Mouse (Mus musculus) hindbrain, embryonic 14.5 days (tissue): ENCODE measurements around the gene Smtn. TPM values are rescaled to one million over a fixed set of nuclear protein-coding genes. Genes with fewer than 3 reads are reported as not detected.
A peak's percentile ranks its signal among the peaks of the same experiment; 100 is the strongest.

ENCODE experiments used
- ATAC-seq: fragments of 200-750 bp; cut with Nextera tagmentation; 2 replicates; pipeline ENCODE4 v1.8.0; 2017; ENCODE audit warnings: moderate number of reproducible peaks, mild to moderate bottlenecking, moderate TSS enrichment, moderate library complexity; ENCODE audit not compliant: low FRiP score
- DNase-seq: peaks from one replicate; pipeline ENCODE4 v3.0.0-alpha.2; 2015; ENCODE audit warnings: low spot score
- H3K27ac ChIP-seq: fragments of 300-500 bp; sonication (generic); 2 replicates; pipeline ENCODE4 v1.5.1; 2014; ENCODE audit warnings: mild to moderate bottlenecking, moderate library complexity
- H3K27me3 ChIP-seq: fragments of 300-500 bp; sonication (generic); 2 replicates; pipeline ENCODE4 v1.6.1; 2014; ENCODE audit warnings: mild to moderate bottlenecking, low read length, mixed read lengths; ENCODE audit not compliant: control insufficient read depth, insufficient read depth
- H3K36me3 ChIP-seq: fragments of 300-500 bp; sonication (generic); replicated peaks from 2 replicates; pipeline ENCODE4 v1.6.1; 2014; ENCODE audit not compliant: control insufficient read depth, insufficient read depth
- H3K4me1 ChIP-seq: fragments of 300-500 bp; sonication (generic); replicated peaks from 2 replicates; pipeline ENCODE4 v1.6.1; 2014; ENCODE audit warnings: antibody characterized with exemption, low read length, mixed read lengths; ENCODE audit not compliant: control insufficient read depth, insufficient read depth
- H3K4me2 ChIP-seq: fragments of 300-500 bp; sonication (generic); replicated peaks from 2 replicates; pipeline ENCODE4 v1.6.1; 2014; ENCODE audit warnings: mild to moderate bottlenecking, moderate library complexity
- H3K4me3 ChIP-seq: fragments of 300-500 bp; sonication (generic); replicated peaks from 2 replicates; pipeline ENCODE4 v1.5.1; 2014; ENCODE audit warnings: mild to moderate bottlenecking, low read length
- H3K9ac ChIP-seq: fragments of 300-500 bp; sonication (generic); 2 replicates; pipeline ENCODE4 v1.6.1; 2014
- H3K9me3 ChIP-seq: fragments of 300-500 bp; sonication (generic); 2 replicates; pipeline ENCODE4 v1.6.1; 2016; ENCODE audit warnings: low read length; ENCODE audit not compliant: control insufficient read depth
- WGBS: fragments of 180-500 bp; shearing (Covaris S2); extraction: QIAGEN DNeasy Blood & Tissue Kit; methylation state at CpG from one replicate; pipeline ENCODE4 v1.1.7; 2014; 5-methylcytosine and 5-hydroxymethylcytosine counted together
- polyA plus RNA-seq: library from polyadenylated mRNA; unstranded; fragments of >200 nt; fragmentation: Nextera tagmentation; extraction: Ambion mirVana; gene quantifications from 2 replicates; pipeline ENCODE4 v1.2.1, GENCODE M21; 2014

Smtn gene
- polyA plus RNA-seq, 1 experiment from 2014 or later = 15.0 TPM

GRCm38 (mm10) chr11:3516859-3517845 is 23.3 kb downstream of the Smtn start:
- Histone ChIP-seq H3K4me2 (peak overlapping the region; percentile 82), H3K4me1 (peaks cover 24% of the 10 kb centered on the region), H3K36me3 (no peaks in the 10 kb centered on the region), H3K27me3 (peaks cover 27% of the 10 kb centered on the region), H3K9me3 (no peaks in the 10 kb centered on the region), H3K4me3 (peak overlapping the region; percentile 38), H3K9ac (peak overlapping the region; percentile 55), H3K27ac (no peak overlapping the region)
- 2% methylated on average over 50 of the region's 50 CpGs for WGBS
- DNase-seq (no peak), ATAC-seq (no peak)

GRCm38 (mm10) chr11:3516121-3516520 is 24.3 kb downstream of the Smtn start:
- Histone ChIP-seq H3K4me1 (peaks cover 24% of the 10 kb centered on the region), H3K9ac (no peak overlapping the region), H3K27me3 (peaks cover 27% of the 10 kb centered on the region), H3K4me2 (peak overlapping the region; percentile 82), H3K27ac (no peak overlapping the region), H3K4me3 (no peak overlapping the region), H3K9me3 (no peaks in the 10 kb centered on the region), H3K36me3 (no peaks in the 10 kb centered on the region)
- ATAC-seq (no peak), DNase-seq (no peak)
- WGBS = 84% methylated on average over 5 of the region's 5 CpGs

GRCm38 (mm10) chr11:3515637-3516036 is 24.8 kb downstream of the Smtn start:
- Histone ChIP-seq H3K4me3 (no peak overlapping the region; the same call in 1 of the 2 replicates), H3K9ac (no peak overlapping the region), H3K27me3 (peaks cover 27% of the 10 kb centered on the region), H3K9me3 (no peaks in the 10 kb centered on the region), H3K4me1 (peaks cover 24% of the 10 kb centered on the region), H3K36me3 (no peaks in the 10 kb centered on the region), H3K4me2 (peak overlapping the region; percentile 82), H3K27ac (no peak overlapping the region)
- WGBS = 68% methylated on average over 4 of the region's 4 CpGs
- ATAC-seq = no peak
- DNase-seq = no peak

- WGBS = 12% methylated on average over 4 of the region's 4 CpGs
- Histone ChIP-seq H3K27ac (no peak overlapping the region), H3K9me3 (no peaks in the 10 kb centered on the region), H3K4me3 (peak overlapping the region; percentile 46), H3K36me3 (no peaks in the 10 kb centered on the region), H3K27me3 (peaks cover 27% of the 10 kb centered on the region), H3K4me2 (peak overlapping the region; percentile 82), H3K4me1 (peaks cover 24% of the 10 kb centered on the region), H3K9ac (peak overlapping the region; percentile 61)
- ATAC-seq = peak; percentile 28; the same call in 1 of the 2 replicates
- no peak for DNase-seq
Measured at GRCm38 (mm10) chr11:3515216-3515615, 25.2 kb downstream of the Smtn start.

GRCm38 (mm10) chr11:3514529-3515054 is 25.8 kb downstream of the Smtn start, which contains the start of gene Selenom:
Selenom (plus strand) TSS chr11:3514684.
- Histone ChIP-seq H3K36me3 (no peaks in the 10 kb centered on the region), H3K4me2 (peak within 1 kb of the TSS; percentile 82), H3K9ac (peak within 1 kb of the TSS; percentile 61), H3K27ac (no peak within 1 kb of the TSS), H3K4me1 (peaks cover 24% of the 10 kb centered on the region), H3K9me3 (no peaks in the 10 kb centered on the region), H3K27me3 (peaks cover 27% of the 10 kb centered on the region), H3K4me3 (peak within 1 kb of the TSS; percentile 46)
- 0% methylated on average over 25 of the region's 26 CpGs for WGBS
- DNase-seq (peak; percentile 89), ATAC-seq (peak; percentile 73)

GRCm38 (mm10) chr11:3513291-3513690 is 27.1 kb downstream of the Smtn start:
- H3K36me3 ChIP-seq = no peaks in the 10 kb centered on the region
- no peaks in the 10 kb centered on the region for H3K9me3 ChIP-seq
- DNase-seq = no peak
- no peak for ATAC-seq
- no peak overlapping the region for H3K9ac ChIP-seq
- H3K4me3 ChIP-seq = no peak overlapping the region
- 91% methylated on average over 6 of the region's 6 CpGs for WGBS
- no peak overlapping the region for H3K4me2 ChIP-seq
- no peak overlapping the region for H3K27ac ChIP-seq
- peaks cover 24% of the 10 kb centered on the region for H3K4me1 ChIP-seq
- peaks cover 27% of the 10 kb centered on the region for H3K27me3 ChIP-seq

- no peak overlapping the region for H3K4me3 ChIP-seq
- WGBS = 83% methylated on average over 2 of the region's 2 CpGs
- 0 out of 2 replicates have a peak, but pooled peaks cover under 1% of the 10 kb centered on the region for H3K27me3 ChIP-seq
- H3K4me2 ChIP-seq = no peak overlapping the region
- H3K9ac ChIP-seq = no peak overlapping the region
- H3K9me3 ChIP-seq = no peaks in the 10 kb centered on the region
- no peak for ATAC-seq
- H3K4me1 ChIP-seq = peaks cover 8% of the 10 kb centered on the region
- H3K27ac ChIP-seq = no peak overlapping the region
- H3K36me3 ChIP-seq = no peaks in the 10 kb centered on the region
- DNase-seq = no peak
Measured at GRCm38 (mm10) chr11:3510321-3510720, 30.1 kb downstream of the Smtn start.

- no peaks in the 10 kb centered on the region for H3K4me1 ChIP-seq
- DNase-seq = no peak
- no peak overlapping the region for H3K4me3 ChIP-seq
- H3K4me2 ChIP-seq = no peak overlapping the region
- H3K27me3 ChIP-seq = no peaks in the 10 kb centered on the region
- H3K27ac ChIP-seq = no peak overlapping the region
- H3K9ac ChIP-seq = no peak overlapping the region
- H3K36me3 ChIP-seq = no peaks in the 10 kb centered on the region
- H3K9me3 ChIP-seq = no peaks in the 10 kb centered on the region
- 81% methylated on average over 8 of the region's 8 CpGs for WGBS
- no peak for ATAC-seq
Measured at GRCm38 (mm10) chr11:3509181-3510085, 31.0 kb downstream of the Smtn start.
